ENCODE assay signal across 14 mouse cellular contexts in genomic region chr3:108322962-108323361, GRCm38 (mm10). TPM values are rescaled to one million over a fixed set of nuclear protein-coding genes. Genes with fewer than 3 reads are reported as not detected.
DNase-seq lines count a peak whose midpoint lies in the region; ATAC-seq lines count a peak whose summit lies in the region.
"Had no signal": no experiment of that assay in that cellular context is flagged by ENCODE, and none has a peak within 500 bp of the region (broad histone marks: within the 10 kb centered on the region; RNA-seq: fewer than 3 reads in every experiment).

No protein-coding gene starts in this region.

- intact Hi-C loops in gastrocnemius, postnatal 14 days (cut with DNase I; ENCODE audit: low total_unique reads): loop anchor here (5.0 kb wide), 1 partner anchor 41 kb away; the partner anchor contains the start of gene Sort1

- WGBS in forebrain, embryonic 12.5 days: 84% methylated on average over 3 of the region's 3 CpGs

- H3K9ac ChIP-seq in forebrain, embryonic 12.5 days: no peak overlapping the region
- H3K9ac ChIP-seq: hindbrain, embryonic 15.5 days had no signal

- H3K36me3 ChIP-seq in forebrain, embryonic 12.5 days (replicated peaks): peaks cover 37% of the 10 kb centered on the region

- no peak overlapping the region for H3K27ac ChIP-seq in forebrain, embryonic 12.5 days
- H3K27ac ChIP-seq: hindbrain, embryonic 15.5 days; macrophage had no signal

- no peaks in the 10 kb centered on the region for H3K9me3 ChIP-seq in forebrain, embryonic 12.5 days
- H3K9me3 ChIP-seq: hindbrain, embryonic 15.5 days had no signal

- no peaks in the 10 kb centered on the region for H3K27me3 ChIP-seq in forebrain, embryonic 12.5 days
- H3K27me3 ChIP-seq: hindbrain, embryonic 15.5 days had no signal

- no peak overlapping the region for H3K4me3 ChIP-seq in forebrain, embryonic 12.5 days (replicated peaks)
- H3K4me3 ChIP-seq: hindbrain, embryonic 15.5 days had no signal

- peak; percentile 39 to 56 for DNase-seq in cerebellum, postnatal 10 days
- no peak for DNase-seq in cerebellum, postnatal 4 days (ENCODE audit: low spot score in 2 of 2)
- peak; percentile 30 for DNase-seq in MN1 (ENCODE audit: low spot score)
- peak; percentile 70 for DNase-seq in gastrocnemius, postnatal 14 days
- peak; percentile 42 for DNase-seq in lung, postnatal 25 days (ENCODE audit: low spot score)
- DNase-seq in adrenal gland, adult 18-20 months (ENCODE audit: low spot score in 2 of 2): no peak
- DNase-seq in cerebellum, adult 9-10 months: no peak
- DNase-seq: adrenal gland, postnatal 25 days; cerebellum, postnatal 14 days; heart, adult 18-20 months; kidney, postnatal 25 days had no signal

- H3K4me1 ChIP-seq in forebrain, embryonic 12.5 days: no peaks in the 10 kb centered on the region; the same call in 1 of the 2 replicates

- no peak overlapping the region for H3K4me2 ChIP-seq in forebrain, embryonic 12.5 days
- H3K4me2 ChIP-seq: hindbrain, embryonic 15.5 days had no signal

- no peak for ATAC-seq in forebrain, embryonic 12.5 days (ENCODE audit: low FRiP score)

RNA-seq across cellular contexts. Expression of gene Sort1, which starts 39.1 kb away (rescaled TPM):
- 10 to 100 TPM; 44.5 to 44.6 TPM for total RNA-seq in gastrocnemius, postnatal 14 days (2021)
- total RNA-seq in adrenal gland, adult 18-20 months (2021): 10 to 100 TPM; 41.3 to 72.6 TPM
- 23.3 and 30.8 TPM in 2 replicates for polyA plus RNA-seq in forebrain, embryonic 12.5 days (2016; fragmentation: Nextera tagmentation; extraction: Ambion mirVana)

RNA-seq across cellular contexts. Expression of gene Mybphl, which starts 41.7 kb away (rescaled TPM):
- under 1 TPM; 0.27 to 0.35 TPM for total RNA-seq in gastrocnemius, postnatal 14 days (2021)
- not detected for total RNA-seq in adrenal gland, adult 18-20 months (2021)
- polyA plus RNA-seq in forebrain, embryonic 12.5 days (2016; fragmentation: Nextera tagmentation; extraction: Ambion mirVana): 0.15 and 0.31 TPM in 2 replicates
- total RNA-seq: adrenal gland, postnatal 25 days had no signal
- polyA plus RNA-seq: macrophage had no signal

Comparison
In these comparisons a context has a peak if more than half of its experiments do, and no peak if none do; other contexts are left out.
1. DNase-seq: peak in cerebellum, postnatal 10 days (2 of 2), MN1 (single experiment), gastrocnemius, postnatal 14 days (single experiment) and lung, postnatal 25 days (single experiment); none in cerebellum, postnatal 4 days (0 of 2), adrenal gland, adult 18-20 months (0 of 2) and cerebellum, adult 9-10 months (single experiment).